Mouse (Mus musculus) urinary bladder, adult 2 months (tissue): Measurements from ENCODE around the gene AC109138.7. TPM values are rescaled to one million over a fixed set of nuclear protein-coding genes. Genes with fewer than 3 reads are reported as not detected.

Experiments
- DNase-seq: peaks from one replicate; pipeline ENCODE4 v3.0.0; 2022; ENCODE audit warnings: low spot score
- polyA plus RNA-seq: library from polyadenylated mRNA; depleted of rRNA; stranded (reverse); fragments of >200 nt; gene quantifications from 2 replicates; pipeline ENCODE4 v1.2.3, GENCODE M21; 2012

Gene AC109138.7
- polyA plus RNA-seq, 1 experiment, result not detected

- DNase-seq, result no peak
Observed at GRCm38 (mm10) chr19:4192251-4192985, 21.7 kb upstream of the AC109138.7 start.

- DNase-seq, result no peak
Observed at GRCm38 (mm10) chr19:4193129-4193528, 21.0 kb upstream of the AC109138.7 start.

GRCm38 (mm10) chr19:4194021-4194724 is 20.0 kb upstream of the AC109138.7 start:
- no peak for DNase-seq

- DNase-seq, result no peak
Observed at GRCm38 (mm10) chr19:4194776-4195650, 19.1 kb upstream of the AC109138.7 start.

- no peak for DNase-seq
Observed at GRCm38 (mm10) chr19:4196048-4196447, 18.1 kb upstream of the AC109138.7 start.

- DNase-seq, result no peak
Observed at GRCm38 (mm10) chr19:4196548-4196947, 17.6 kb upstream of the AC109138.7 start.

GRCm38 (mm10) chr19:4197180-4197579 is 17.0 kb upstream of the AC109138.7 start:
- DNase-seq, result no peak

GRCm38 (mm10) chr19:4201291-4201909 is 12.8 kb upstream of the AC109138.7 start, which contains the start of gene Rad9a:
TSS of gene Rad9a (minus strand) at chr19:4201662.
- DNase-seq, result peak; percentile 82

- no peak for DNase-seq
Observed at GRCm38 (mm10) chr19:4202149-4202548, 12.0 kb upstream of the AC109138.7 start.

GRCm38 (mm10) chr19:4203148-4203547 is 11.0 kb upstream of the AC109138.7 start:
- DNase-seq, result no peak

- no peak for DNase-seq
Observed at GRCm38 (mm10) chr19:4203604-4204326, 10.4 kb upstream of the AC109138.7 start.

- DNase-seq, result no peak
Observed at GRCm38 (mm10) chr19:4204889-4205288, 9.3 kb upstream of the AC109138.7 start.

- no peak for DNase-seq
Observed at GRCm38 (mm10) chr19:4206971-4207370, 7.2 kb upstream of the AC109138.7 start.

- no peak for DNase-seq
Observed at GRCm38 (mm10) chr19:4208563-4208962, 5.6 kb upstream of the AC109138.7 start.

- no peak for DNase-seq
Observed at GRCm38 (mm10) chr19:4211891-4212588, 2.1 kb upstream of the AC109138.7 start.

GRCm38 (mm10) chr19:4213524-4213974 is 608 bp upstream of the AC109138.7 start:
- DNase-seq, result no peak

GRCm38 (mm10) chr19:4214771-4215450 is 754 bp downstream of the AC109138.7 start:
- peak; percentile 39 for DNase-seq

- no peak for DNase-seq
Observed at GRCm38 (mm10) chr19:4215451-4215840, 1.3 kb downstream of the AC109138.7 start.

GRCm38 (mm10) chr19:4216041-4216685 is 2.0 kb downstream of the AC109138.7 start:
- peak; percentile 33 for DNase-seq
